ENCODE assay signal across 8 mouse cellular contexts in the genomic region with DNA sequence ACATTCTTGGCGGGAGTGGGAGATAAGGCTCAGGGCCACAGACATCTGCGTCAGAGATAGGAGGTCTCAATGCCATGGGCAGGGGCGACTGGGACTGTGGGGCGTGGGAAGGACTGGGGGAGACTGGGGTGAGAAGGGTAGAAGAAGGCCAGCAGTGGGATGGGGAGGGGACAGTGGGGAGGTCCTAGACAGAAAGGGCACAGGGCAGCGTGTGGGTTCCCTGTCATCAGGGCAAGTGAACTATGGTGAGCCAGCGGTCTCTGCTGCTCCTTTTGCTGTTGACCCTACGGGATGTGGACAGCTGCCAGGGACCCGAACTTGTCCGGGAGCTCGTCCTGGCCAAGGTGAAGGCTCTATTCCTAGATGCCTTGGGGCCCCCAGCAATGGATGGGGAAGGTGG. TPM values are rescaled to one million over a fixed set of nuclear protein-coding genes. Genes with fewer than 3 reads are reported as not detected.
DNase-seq lines count a peak whose midpoint lies in the region; ATAC-seq lines count a peak whose summit lies in the region.

A gene (plus strand): TSS at position 72 of the 400 bp plus-strand sequence.

- peak within 1 kb of the TSS; percentile 91 for H3K4me2 ChIP-seq in intestine, embryonic 14.5 days (ENCODE audit: low read length)
- peak within 1 kb of the TSS; percentile 96 for H3K4me2 ChIP-seq in midbrain, embryonic 12.5 days (replicated peaks)

- 0 out of 2 replicates have a peak, but pooled peaks have one; percentile 0 for ATAC-seq in intestine, embryonic 14.5 days (replicated peaks; ENCODE audit: low FRiP score, low TSS enrichment, low read depth)
- ATAC-seq in midbrain, embryonic 12.5 days (ENCODE audit: low FRiP score, low read depth), result no peak
- ATAC-seq in erythroid progenitor cell, adult 5-6 weeks (replicated peaks; ENCODE audit: low FRiP score, poor library complexity, severe bottlenecking), result no peak

- 56% methylated on average over 10 of the region's 10 CpGs for WGBS in intestine, embryonic 14.5 days
- WGBS in midbrain, embryonic 12.5 days, result 77% methylated on average over 10 of the region's 10 CpGs

- H3K4me3 ChIP-seq in intestine, embryonic 14.5 days (ENCODE audit: low read depth, low read length), result peak within 1 kb of the TSS; percentile 75
- H3K4me3 ChIP-seq in midbrain, embryonic 12.5 days, result peak within 1 kb of the TSS; percentile 71

- DNase-seq in gastrocnemius, postnatal 4 days (ENCODE audit: low spot score in 2 of 2), result no peak
- no peak for DNase-seq in gastrocnemius, adult 8-10 months (ENCODE audit: low spot score in 2 of 2)
- peak; percentile 29 for DNase-seq in retina, postnatal 1 day
- no peak for DNase-seq in retina, embryonic 14.5 days (ENCODE audit: low spot score)
- no peak for DNase-seq in intestine, embryonic 14.5 days (ENCODE audit: low spot score)
- DNase-seq in right cerebral cortex, postnatal 4 days, result no peak

- H3K27ac ChIP-seq in intestine, embryonic 14.5 days (ENCODE audit: low read depth), result peak within 1 kb of the TSS; percentile 99
- peak within 1 kb of the TSS; percentile 72 for H3K27ac ChIP-seq in midbrain, embryonic 12.5 days (replicated peaks)

- H3K27me3 ChIP-seq in intestine, embryonic 14.5 days (replicated peaks; ENCODE audit: control insufficient read depth, insufficient read depth, low read length), result no peaks in the 10 kb centered on the region
- H3K27me3 ChIP-seq in midbrain, embryonic 12.5 days, result peaks cover 48% of the 10 kb centered on the region

- peak within 1 kb of the TSS; percentile 98 for H3K9ac ChIP-seq in intestine, embryonic 14.5 days (ENCODE audit: low read length)
- H3K9ac ChIP-seq in midbrain, embryonic 12.5 days (replicated peaks), result peak within 1 kb of the TSS; percentile 88

- peaks cover 38% of the 10 kb centered on the region for H3K4me1 ChIP-seq in intestine, embryonic 14.5 days (replicated peaks; ENCODE audit: control insufficient read depth, insufficient read depth, low read length)
- peaks cover 18% of the 10 kb centered on the region for H3K4me1 ChIP-seq in midbrain, embryonic 12.5 days

- peaks cover 27% of the 10 kb centered on the region for H3K36me3 ChIP-seq in intestine, embryonic 14.5 days (ENCODE audit: control insufficient read depth, insufficient read depth, low read length)
- peaks cover 6% of the 10 kb centered on the region for H3K36me3 ChIP-seq in midbrain, embryonic 12.5 days

- no peaks in the 10 kb centered on the region for H3K9me3 ChIP-seq in intestine, embryonic 14.5 days (ENCODE audit: control insufficient read depth, low read length)
- H3K9me3 ChIP-seq in midbrain, embryonic 12.5 days, result no peaks in the 10 kb centered on the region

RNA-seq across cellular contexts. Expression of the gene that starts here (rescaled TPM):
- total RNA-seq in gastrocnemius, postnatal 4 days (2021), result 10 to 100 TPM; 13.4 to 15.1 TPM
- 1 to 10 TPM in 3 of 4 experiments, under 1 TPM in 1; 0.59 to 2.0 (median 1.5) TPM for total RNA-seq in gastrocnemius, adult 8-10 months (2022)
- 3.5 and 3.9 TPM in 2 replicates for polyA plus RNA-seq in intestine, embryonic 14.5 days (2014; fragmentation: Nextera tagmentation; extraction: Ambion mirVana)
- polyA plus RNA-seq in midbrain, embryonic 12.5 days (2016; fragmentation: Nextera tagmentation; extraction: Ambion mirVana), result 7.2 and 8.9 TPM in 2 replicates
- total RNA-seq in erythroid progenitor cell, adult 5-6 weeks (2015; ENCODE audit: low replicate concordance), result not detected in 2 replicates
- total RNA-seq in erythroid progenitor cell, adult 5-6 weeks (2017; ENCODE audit: low replicate concordance), result not detected in 2 replicates

Comparison
In these comparisons a context has a peak if more than half of its experiments do, and no peak if none do; other contexts are left out.
1. RNA of the gene that starts here (total RNA-seq): 13.4 to 15.1 TPM in gastrocnemius, postnatal 4 days; 0.59 to 2.0 TPM in gastrocnemius, adult 8-10 months and not detected in erythroid progenitor cell, adult 5-6 weeks; every median in the first group is over 4 times any median in the second.